Mouse (Mus musculus) E14TG2a.4 (cell line): ENCODE measurements around the gene Prpf40a.

Experiments used
- CTCF ChIP-seq: conservative IDR thresholded peaks from 2 replicates; pipeline ENCODE4 v1.5.1; 2014; ENCODE audit warnings: low read length
- NANOG ChIP-seq: IDR thresholded peaks from 2 replicates; pipeline ENCODE4 v1.6.1; 2014; ENCODE audit warnings: borderline replicate concordance, low read length, mixed read lengths
- POU5F1 ChIP-seq: IDR thresholded peaks from 2 replicates; pipeline ENCODE4 v1.6.1; 2014; ENCODE audit warnings: low read length, borderline replicate concordance

- TF ChIP-seq CTCF: no peak
- TF ChIP-seq NANOG: no peak
- no peak for TF ChIP-seq POU5F1
Measured at GRCm38 (mm10) chr2:53106056-53106455, 85.0 kb downstream of the Prpf40a start.
